Mouse (Mus musculus): ENCODE measurements around the gene Nfe2.
"Not testable (repeated sequence)": the region's sequence is repeated elsewhere in the genome, so short reads cannot be mapped to it uniquely, and the experiment has no call there.

Nfe2 gene

DNA sequence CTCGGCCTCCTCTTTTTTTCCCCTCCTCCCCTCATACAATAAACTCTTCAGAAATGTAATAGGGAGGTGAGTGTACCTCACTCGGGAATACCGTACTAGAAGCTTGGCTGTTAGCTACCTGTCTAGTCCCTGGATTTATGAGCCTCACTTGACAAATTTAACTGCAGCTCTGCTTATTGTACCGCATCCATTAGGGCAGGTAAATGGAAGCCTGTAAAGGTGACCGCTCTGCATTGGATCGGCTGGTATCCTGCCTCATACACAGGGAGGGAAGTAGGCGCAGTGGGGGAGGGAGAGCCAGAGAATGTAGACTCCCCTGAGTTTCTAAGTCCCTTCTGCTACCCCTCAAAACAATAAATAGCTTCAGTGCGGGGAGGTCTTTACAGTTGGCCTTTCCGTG is 32.6 kb upstream of the Nfe2 start:
- no peak for DNase-seq (ENCODE audit: low read depth)

DNA sequence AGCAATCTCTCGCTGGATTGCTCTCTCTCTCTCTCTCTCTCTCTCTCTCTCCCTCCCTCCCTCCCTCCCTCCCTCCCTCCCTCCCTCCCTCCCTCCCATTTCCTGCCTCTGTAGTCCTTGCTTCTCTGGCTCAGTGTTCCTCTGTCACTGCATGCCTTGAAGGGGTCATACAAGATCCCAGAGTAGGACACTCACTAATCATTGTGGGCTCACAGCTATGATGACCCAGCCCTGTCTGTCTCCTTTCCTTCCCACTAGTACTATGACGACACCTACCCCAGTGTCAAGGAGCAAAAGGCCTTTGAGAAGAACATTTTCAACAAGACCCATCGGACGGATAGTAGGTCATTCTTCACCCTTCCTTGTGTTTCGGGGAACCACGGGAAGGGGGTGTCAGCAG is 32.2 kb upstream of the Nfe2 start:
- no peak for DNase-seq (ENCODE audit: low read depth)

DNA sequence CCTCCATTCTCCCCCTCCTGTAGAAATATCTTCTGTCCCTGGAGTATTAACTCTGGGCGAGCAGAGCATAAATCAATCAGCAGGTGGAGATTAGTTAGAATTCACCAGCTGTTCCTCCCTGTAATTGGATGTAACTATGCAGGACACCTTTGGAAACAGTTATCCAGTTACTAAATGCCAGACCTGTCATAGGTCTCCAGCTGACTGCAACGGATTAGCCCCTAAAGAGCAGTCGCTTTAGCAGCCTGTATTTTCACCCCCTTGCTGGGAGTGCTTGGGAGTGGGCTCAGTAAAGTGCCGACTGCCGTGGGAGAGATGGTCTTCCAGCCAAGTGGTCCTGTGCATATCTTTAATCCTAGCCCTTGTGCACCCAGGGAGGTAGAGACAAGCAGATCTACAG is 31.4 kb upstream of the Nfe2 start:
- no peak for DNase-seq (ENCODE audit: low read depth)

DNA sequence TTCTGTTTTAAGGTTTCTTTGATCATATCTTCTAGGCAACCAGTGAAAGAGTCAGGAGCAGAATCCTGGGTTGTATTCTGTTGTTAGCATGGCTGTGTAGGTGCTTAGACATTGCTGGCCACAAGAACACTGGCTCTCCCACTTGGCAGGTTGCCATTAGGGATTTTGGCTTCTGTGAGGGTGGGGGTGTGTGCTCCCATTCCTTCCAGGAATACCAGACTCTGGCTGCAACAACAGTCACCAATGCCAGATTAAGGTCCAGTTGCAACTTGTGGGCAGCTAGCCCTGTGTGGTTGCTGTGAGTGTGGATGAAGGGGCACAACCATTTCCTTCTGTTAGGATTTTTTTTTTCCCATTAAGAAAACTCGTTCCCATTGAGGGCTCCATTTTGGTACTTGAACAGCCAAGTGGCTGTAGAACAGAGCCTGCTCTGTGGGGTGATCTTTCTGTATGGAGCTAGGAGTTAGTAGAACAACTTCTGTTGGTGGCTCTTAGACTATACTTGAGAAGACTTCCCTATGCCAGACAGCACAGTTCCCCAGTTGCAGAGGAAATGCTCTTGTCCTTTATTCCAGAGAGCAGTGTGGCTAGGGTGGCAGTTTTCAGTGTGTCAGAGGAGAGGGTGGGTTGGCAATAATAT is 27.7 kb upstream of the Nfe2 start:
- no peak for DNase-seq (ENCODE audit: low read depth)

DNA sequence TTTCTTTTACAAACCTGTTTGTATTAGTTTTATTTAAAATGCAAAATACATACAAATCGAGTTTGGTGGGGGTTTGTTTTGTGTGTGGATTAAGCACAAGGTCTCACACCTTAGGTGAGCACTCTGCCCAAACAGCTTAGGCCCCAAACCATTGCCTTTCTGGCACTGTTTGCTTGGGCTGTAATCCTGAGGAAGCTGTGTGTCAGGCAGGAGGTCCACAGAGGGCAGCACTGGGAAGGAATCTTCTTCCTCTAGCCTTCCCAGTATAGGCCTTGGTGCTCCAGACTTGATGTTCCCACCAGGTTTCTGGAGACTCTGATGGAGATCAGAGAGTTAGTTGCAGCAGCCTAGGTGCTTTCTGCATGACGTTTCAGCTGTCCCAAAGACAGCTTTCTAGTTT is 26.4 kb upstream of the Nfe2 start:
- DNase-seq (ENCODE audit: low read depth) = no peak

DNA sequence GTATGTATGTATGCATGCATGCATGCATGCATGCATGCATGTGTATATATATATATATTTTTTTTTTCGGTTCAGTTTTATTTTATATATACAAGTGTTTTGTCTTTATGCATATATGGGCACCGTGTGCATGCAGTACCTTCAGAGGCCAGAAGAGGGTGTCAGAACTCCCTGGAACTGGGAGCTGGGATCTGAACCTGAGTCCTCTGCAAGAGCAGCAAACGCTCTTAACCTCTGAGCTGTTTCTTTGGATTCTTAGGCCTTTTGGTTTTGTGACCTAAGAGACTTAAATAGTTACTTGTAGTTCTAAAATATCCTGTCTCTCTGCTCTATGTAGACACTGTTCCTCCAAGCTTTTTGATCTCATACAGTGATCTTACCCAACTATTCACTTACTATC is 25.9 kb upstream of the Nfe2 start:
- DNase-seq (ENCODE audit: low read depth) = peak; percentile 70

DNA sequence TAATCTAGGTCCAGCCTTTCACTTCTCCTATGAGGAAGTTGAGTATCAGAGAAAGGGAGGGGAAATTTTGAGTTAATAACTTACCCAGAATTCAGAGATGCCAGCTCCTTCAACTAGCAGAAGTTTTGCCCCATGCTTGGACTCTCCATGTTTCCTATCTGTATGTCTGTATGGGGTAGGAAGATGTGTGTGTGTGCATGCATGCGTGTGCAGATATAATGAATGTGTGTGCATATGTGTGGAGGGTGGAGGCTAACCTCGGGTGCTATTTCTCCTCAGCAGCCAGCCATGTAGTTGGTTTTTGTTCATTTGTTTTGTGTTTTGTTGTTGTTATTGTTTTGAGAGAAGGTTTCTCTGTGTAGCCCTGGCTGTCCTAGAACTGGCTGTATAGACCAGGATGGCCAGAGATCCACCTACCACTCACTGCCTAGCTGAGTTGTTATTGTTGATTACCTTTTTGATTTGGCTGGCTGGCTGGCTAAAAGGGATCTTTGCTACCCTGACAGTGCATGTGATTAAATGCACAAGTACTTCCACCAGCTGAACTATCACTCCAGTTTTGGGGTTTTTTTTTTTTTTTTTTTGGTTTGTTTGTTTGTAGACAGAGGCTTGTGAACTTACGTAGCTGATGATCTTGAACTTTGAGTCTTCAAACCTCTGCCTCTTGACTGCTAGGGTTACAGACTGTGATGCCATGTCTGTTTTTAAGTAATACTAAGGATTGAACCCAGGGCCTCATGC is 23.4 kb upstream of the Nfe2 start:
- DNase-seq (ENCODE audit: low read depth) = no peak

DNA sequence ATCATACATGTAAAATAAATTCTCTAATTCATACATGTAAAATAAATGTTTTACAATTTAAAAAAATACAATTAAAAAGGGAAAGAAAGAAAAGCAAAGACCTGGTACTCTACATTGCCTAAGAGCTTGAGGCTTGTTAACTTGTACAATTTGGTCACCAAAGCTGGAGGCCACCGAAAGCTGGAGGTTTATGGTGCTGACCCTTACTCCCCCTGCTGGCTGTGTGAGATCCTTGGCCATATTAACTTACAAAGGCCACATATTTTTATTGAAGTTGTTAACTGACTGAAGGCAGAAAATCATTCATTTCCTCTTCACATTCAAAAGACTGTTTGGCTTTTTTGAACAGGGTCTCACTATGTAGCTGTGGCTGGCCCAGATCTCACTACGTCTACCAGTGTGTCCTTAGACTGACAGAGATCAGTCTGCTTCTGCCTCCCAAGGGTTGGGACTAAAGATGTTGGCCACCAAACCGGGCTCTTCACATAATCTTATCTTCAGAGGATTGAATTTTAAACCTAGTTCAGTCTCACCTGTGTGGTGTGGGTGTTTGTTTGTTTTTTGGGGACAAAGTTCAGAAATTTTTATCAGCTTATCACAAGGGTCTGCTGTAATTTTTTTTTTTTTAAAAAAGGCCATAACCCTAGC is 22.7 kb upstream of the Nfe2 start:
- peak; percentile 89 for DNase-seq (ENCODE audit: low read depth)

DNA sequence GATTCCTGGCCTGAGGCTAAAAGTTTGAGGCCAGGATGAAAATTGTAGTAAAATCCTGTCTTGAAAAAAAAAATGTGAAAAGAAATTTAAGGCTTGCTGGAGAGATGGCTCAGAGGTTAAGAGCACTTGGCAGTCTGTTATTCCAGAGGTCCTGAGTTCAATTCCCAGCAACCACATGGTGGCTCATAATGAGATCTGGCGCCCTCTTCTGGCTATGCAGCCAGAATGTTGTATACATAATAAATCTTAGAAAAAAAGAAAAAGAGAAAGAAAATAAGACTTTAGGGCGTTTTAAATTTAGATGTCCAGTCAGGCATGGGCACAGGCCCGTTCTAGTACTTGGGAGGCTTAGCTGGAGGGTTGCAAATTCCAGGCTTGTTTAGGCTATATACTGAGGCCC is 21.5 kb upstream of the Nfe2 start:
- DNase-seq (ENCODE audit: low read depth) = peak; percentile 69

DNA sequence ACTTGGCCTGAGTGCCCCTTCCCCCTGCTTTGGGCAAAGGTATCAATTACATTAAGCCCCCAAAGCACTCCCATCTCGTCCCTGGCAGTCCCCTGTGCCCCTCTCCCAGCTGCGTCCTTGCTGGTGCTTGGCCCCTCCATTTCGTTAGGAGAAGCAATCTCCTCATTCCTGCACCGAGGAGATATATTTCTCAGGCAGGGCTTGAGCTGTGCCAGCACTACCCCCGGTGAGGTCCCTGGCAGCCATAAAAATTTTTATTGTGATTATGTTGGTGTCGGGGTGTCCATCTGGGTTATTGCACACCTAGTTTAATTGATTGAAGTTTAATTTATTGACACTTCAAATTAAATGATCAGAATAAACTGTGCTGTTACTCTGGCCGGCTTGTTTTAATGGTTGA is 19.7 kb upstream of the Nfe2 start:
- DNase-seq (ENCODE audit: low read depth) = no peak

DNA sequence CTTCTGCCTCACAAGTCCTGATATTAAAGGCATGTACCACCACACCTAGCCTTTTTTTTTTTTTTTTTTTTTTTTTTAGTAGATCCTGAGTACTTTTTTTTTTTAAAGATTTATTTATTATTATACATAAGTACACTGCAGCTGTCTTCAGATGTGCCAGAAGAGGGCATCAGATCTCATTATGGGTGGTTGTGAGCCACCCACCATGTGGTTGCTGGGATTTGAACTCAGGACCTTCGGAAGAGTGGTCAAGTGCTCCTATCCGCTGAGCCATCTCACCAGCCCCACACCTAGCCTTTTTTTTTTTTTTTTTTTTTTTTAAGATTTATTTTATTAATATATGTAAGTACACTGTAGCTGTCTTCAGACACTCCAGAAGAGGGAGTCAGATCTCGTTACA is 17.7 kb upstream of the Nfe2 start:
- not testable (repeated sequence) for DNase-seq (ENCODE audit: low read depth)

DNA sequence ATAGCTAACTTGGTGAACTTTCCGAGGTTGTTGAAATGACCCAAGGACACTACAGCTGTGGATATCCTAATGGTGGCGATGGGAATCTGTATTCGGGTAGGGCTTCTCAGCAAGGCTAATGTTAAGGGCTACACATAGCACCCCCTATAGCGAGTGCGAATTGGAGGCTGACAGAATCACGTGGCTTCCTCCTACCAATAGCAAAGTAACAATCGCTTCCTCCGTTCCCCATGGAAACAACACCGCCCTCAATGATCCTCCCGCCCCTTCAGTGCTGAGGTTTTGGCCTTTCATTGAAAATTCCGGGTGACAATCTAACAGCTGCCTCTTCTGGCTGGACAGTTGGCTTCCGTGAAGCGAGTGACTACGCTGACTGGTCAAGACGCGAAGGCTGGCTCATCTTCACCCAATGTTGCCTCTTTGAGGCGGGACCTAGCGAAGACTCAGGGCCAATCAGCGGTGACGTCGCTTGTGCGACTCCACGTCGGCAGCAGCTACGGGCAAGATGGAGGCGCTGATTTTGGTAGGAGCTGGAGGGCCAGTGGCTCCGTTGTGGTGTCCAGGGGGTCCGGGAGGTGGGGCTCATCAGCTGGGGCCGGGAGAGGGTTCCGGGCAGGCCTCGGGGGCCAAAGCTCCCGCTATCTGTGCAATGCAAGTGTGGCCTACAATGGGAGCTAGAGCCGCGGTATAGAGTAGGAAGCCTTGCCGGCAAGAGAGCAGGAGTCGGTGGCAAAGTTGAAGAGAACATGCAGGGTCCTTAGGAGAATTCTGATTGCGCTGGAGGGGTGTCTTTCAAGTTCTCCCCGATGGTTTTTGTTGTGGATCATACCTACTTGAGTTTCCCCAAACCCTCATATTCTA is 14.4 kb upstream of the Nfe2 start, which contains the start of gene Copz1:
Gene Copz1, plus strand, starts transcription at position 296 of the 861 bp plus-strand sequence.
- DNase-seq (ENCODE audit: low read depth) = peak; percentile 100

DNA sequence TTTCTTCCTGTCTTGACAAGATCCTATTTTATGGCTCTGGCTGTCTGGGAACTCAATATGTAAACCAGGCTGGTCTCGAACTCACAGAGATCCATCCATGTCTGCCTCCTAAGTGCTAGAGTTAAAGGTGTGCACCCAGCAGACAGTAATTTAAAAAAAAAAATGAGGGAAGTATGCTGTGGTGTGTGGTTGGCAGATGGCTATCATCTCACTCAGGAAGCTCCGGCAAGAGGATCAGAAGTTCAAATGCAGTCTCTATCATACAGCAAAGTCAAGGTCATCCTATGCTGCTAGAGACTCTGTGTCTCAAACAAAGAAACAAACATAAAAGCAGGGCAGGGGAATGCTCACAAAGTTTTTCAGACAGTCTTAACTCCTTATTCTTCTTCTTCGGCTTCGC is 10.7 kb upstream of the Nfe2 start:
- DNase-seq (ENCODE audit: low read depth) = peak; percentile 95

DNA sequence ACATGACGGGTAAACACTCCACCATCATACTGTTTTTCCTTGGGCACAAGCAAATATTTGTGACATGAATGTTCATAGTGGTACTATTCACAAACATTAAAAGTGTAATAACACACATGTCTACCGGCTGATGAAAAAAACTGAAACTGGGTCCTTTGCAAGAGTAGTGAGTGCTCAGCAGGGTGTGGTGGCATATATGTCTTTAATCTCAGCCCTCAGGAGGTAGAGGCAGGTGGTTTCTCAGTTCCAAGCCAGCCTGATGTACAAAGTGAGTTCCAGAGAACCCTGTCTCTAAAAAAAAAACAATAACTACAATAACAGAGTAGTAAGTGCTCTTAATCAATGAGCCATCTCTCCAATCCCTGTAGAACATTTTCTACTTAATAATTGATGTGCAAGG is 6.6 kb upstream of the Nfe2 start:
- DNase-seq (ENCODE audit: low read depth) = no peak

DNA sequence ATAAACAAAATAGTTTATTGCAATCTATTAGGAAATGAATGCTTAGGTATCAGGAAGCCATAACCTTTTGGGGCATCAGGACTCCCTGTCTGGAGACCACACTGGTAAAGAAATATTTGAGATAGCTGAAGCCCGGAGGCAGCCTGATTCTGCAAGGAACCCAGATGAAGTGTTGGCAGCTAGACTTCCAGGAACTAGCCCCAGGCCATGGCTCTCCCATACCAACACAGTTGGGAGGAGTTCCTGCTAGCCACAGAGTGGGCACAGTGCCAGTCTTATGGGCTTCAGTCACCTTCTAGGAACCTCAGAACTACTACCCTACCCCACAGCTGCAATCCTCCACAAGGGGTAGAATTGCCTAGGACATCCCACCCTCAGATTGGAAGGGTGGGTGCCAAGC is 1.8 kb upstream of the Nfe2 start:
- peak; percentile 93 for DNase-seq (ENCODE audit: low read depth)

DNA sequence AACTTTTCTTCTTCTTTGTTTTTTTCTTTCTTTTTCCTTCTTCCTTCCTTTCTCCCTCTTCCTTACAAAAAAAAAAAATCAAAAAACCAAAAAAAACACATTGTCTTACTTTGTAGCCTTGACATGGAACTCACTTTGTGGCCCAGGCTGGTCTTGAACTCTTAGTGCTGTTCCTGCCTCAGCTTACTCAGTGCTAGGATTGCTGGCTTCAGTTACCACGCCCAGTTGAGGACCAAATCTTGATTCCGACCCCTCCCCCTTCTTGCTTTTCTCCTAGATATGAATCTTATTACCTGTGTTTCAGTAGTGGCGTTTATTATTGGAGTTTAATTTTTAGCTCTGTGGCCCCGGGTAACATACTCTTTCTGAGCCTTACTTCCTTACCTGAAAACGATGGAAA is 959 bp upstream of the Nfe2 start:
- peak; percentile 63 for DNase-seq (ENCODE audit: low read depth)

DNA sequence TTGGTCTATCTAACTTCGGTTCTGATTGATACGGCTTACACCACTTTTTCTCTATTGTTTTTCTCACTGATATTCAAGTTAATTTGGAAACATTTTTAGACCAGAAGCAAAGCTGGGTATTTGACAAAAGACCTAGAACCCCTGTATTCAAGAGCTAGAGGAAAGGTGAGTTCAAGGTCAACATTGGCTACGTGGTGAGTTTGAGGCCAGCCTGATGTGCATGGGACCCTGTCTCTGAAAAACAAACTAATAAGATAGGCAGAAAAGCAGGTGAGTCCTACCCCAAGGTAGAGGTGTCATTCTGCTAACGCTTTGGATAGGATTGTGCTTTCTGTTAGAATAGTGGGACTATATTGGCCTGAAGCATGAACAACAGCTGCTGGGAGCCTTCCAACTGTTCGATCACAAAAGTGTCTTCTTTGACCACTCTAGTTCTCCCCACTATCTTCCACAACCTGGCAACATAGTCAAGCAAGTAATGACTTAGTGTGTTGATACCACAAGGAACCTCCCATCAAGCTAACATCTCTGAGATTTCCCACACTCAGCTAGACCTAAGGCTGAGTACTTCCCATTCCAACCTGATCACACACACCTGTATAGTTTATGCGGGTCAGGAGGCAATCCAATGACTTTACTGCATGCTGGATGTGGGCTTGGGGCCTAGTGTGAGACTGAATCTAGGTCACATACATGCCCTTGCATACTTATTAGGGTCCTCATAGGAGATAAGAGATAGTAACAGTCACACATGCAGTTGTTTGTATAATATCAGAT is 1.8 kb downstream of the Nfe2 start:
- peak; percentile 41 for DNase-seq (ENCODE audit: low read depth)

DNA sequence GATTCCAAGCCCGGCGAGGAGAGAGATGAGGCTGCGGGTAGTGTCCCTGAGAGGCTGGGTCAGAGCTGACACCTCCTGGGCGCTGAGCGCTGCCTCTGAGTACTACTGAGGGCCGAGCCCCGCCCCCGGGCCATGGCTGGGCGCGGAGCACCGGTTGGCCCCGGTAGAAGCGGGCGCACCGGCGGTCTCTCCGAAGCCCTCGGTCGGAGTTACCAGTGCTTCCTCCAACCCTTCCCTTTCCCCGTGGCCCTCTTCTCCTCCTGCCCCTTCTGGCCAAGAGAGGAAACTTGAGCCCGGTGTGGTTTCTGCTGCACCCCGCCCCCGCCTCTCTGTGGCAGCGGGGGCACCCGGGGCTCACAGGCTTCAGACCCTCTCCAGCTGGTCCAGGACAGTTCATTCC is 3.0 kb downstream of the Nfe2 start:
- peak; percentile 83 for DNase-seq (ENCODE audit: low read depth)

DNA sequence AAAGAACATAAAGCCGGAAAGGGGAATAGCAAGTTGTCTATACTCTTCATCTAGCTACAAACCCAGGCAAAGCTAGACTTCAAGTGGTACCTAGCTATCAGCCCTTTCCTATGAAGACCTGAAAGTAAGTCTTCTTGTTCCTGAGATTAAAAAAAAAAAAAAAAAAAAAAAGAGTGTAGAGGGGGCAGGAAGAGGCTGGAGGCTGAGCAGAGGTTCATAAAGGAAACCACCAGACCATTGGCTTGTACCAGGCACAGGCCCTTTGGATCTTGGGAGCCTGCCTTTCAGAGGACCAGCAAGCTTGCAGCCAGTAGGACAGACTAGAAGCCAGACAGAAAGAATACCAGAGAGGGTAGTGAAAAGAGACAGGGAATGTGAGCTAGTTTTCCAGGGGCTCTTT is 4.9 kb downstream of the Nfe2 start:
- peak; percentile 80 for DNase-seq (ENCODE audit: low read depth)

DNA sequence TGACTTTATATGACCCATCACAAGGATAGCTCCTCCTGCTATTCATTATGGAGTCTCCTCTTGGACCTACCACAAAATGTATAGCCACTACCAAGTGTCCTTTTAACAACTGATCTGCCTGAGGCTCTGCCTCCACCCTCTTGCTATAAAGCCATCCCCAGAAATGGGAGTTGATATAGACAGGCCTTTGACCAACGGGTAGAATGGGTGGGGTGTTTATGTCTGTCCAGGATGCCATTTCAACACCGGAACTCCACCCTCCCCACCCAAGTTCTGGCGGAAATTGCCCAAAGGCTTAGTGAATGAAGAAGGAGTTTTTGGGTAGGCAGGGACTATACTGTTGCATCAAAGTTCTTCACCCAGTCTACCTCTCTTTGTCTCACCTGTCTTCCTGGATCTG is 5.5 kb downstream of the Nfe2 start:
- DNase-seq (ENCODE audit: low read depth) = peak; percentile 95

DNA sequence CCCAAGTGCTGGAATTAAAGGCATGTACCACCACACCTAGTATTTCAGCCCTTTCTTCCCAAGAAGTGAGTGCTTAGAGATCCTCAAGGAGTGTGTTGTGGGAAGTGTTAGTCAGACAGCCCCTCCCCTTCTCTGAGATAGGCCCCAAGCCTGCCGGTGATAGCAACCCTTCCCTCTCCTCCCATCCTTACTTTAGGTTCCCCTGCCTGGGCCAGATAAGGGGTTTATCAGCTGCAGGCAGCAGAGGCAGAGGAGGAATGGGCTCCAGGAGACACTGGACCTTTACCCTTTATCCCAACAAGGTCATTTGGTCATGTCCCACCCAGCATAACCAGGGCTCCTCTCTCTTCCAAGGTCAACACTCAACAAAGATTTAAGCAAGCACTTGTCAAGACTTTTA is 6.6 kb downstream of the Nfe2 start:
- DNase-seq (ENCODE audit: low read depth) = peak; percentile 42

All from 416B (cell line).